Mouse (Mus musculus) liver, embryonic 14.5 days (tissue): Measurements from ENCODE around the gene Surf4. TPM values are rescaled to one million over a fixed set of nuclear protein-coding genes. Genes with fewer than 3 reads are reported as not detected.

Experiments used
- ATAC-seq: fragments of 200-750 bp; cut with Nextera tagmentation; 2 replicates; pipeline ENCODE4 v1.8.0; 2017; ENCODE audit warnings: moderate number of reproducible peaks, mild to moderate bottlenecking, moderate library complexity; ENCODE audit not compliant: insufficient read depth
- DNase-seq, 3 experiments: peaks; one replicate each; pipeline ENCODE4 v3.0.0-alpha.2; 2012 to 2013; ENCODE audit warnings: low read depth in 3 of 3, low spot score in 3 of 3
- H3K27ac ChIP-seq: fragments of 300-500 bp; sonication (generic); 2 replicates; pipeline ENCODE4 v1.5.1; 2014; ENCODE audit warnings: moderate library complexity, mild to moderate bottlenecking, control low read depth, inconsistent platforms
- H3K27me3 ChIP-seq: fragments of 300-500 bp; sonication (generic); 2 replicates; pipeline ENCODE4 v1.6.1; 2014; ENCODE audit warnings: mild to moderate bottlenecking, low read length, moderate library complexity; ENCODE audit not compliant: control insufficient read depth, insufficient read depth
- H3K36me3 ChIP-seq: fragments of 300-500 bp; sonication (generic); replicated peaks from 2 replicates; pipeline ENCODE4 v1.6.1; 2014; ENCODE audit warnings: low read depth; ENCODE audit not compliant: control insufficient read depth, insufficient read depth
- H3K4me1 ChIP-seq, 2 experiments: fragments of 200-500 bp in 1 of 2; fragments of 300-500 bp in 1 of 2; sonication (generic) in 1 of 2; replicated peaks; 2 replicates each; pipeline ENCODE4 v1.6.1; 2012 to 2014; ENCODE audit warnings: antibody characterized with exemption in 1 of 2, inconsistent platforms in 1 of 2, low read length in 1 of 2; ENCODE audit not compliant: control insufficient read depth in 2 of 2, insufficient read depth in 2 of 2
- H3K4me2 ChIP-seq: fragments of 300-500 bp; sonication (generic); 2 replicates; pipeline ENCODE4 v1.6.1; 2014; ENCODE audit warnings: low read depth, mild to moderate bottlenecking, control low read depth, moderate library complexity
- H3K4me3 ChIP-seq, 2 experiments: fragments of 200-500 bp in 1 of 2; fragments of 300-500 bp in 1 of 2; sonication (generic) in 1 of 2; 2 replicates each; pipeline ENCODE4 v1.5.1; 2012 to 2014; ENCODE audit warnings: low read depth in 2 of 2, low read length in 2 of 2, mild to moderate bottlenecking in 2 of 2, control low read depth in 1 of 2, inconsistent platforms in 1 of 2, moderate library complexity in 1 of 2; ENCODE audit not compliant: insufficient read depth in 1 of 2
- H3K9ac ChIP-seq: fragments of 300-500 bp; sonication (generic); replicated peaks from 2 replicates; pipeline ENCODE4 v1.6.1; 2014; ENCODE audit warnings: mild to moderate bottlenecking, control low read depth, moderate library complexity
- H3K9me3 ChIP-seq: fragments of 300-500 bp; sonication (generic); 2 replicates; pipeline ENCODE4 v1.6.1; 2016; ENCODE audit warnings: low read length, mixed read lengths; ENCODE audit not compliant: control insufficient read depth
- CTCF ChIP-seq: IDR thresholded peaks from 2 replicates; pipeline ENCODE4 v1.5.1; 2016; ENCODE audit warnings: antibody characterized with exemption, low read depth, control low read depth
- EP300 ChIP-seq: IDR thresholded peaks from 2 replicates; pipeline ENCODE4 v1.6.1; 2016; ENCODE audit warnings: antibody characterized with exemption, low read depth
- WGBS: fragments of 180-500 bp; shearing (Covaris S2); extraction: QIAGEN DNeasy Blood & Tissue Kit; methylation state at CpG from one replicate; pipeline ENCODE4 v1.1.7; 2014; ENCODE audit not compliant: insufficient replicate concordance; 5-methylcytosine and 5-hydroxymethylcytosine counted together
- polyA plus RNA-seq, 2 experiments: library from polyadenylated mRNA; depleted of rRNA in 1 of 2; stranded (reverse) in 1 of 2; unstranded in 1 of 2; fragments of >200 nt; fragmentation: Nextera tagmentation in 1 of 2; extraction: Ambion mirVana in 1 of 2; gene quantifications; 2 replicates each; pipeline versions ENCODE4 v1.2.1 to v1.2.3; 2012 to 2014

Gene Surf4
- polyA plus RNA-seq, 2 experiments, result 53.4 to 83.1 TPM

GRCm38 (mm10) chr2:26912253-26912770, 21.4 kb downstream of the Surf4 start:
- Histone ChIP-seq H3K27me3 (no peaks in the 10 kb centered on the region), H3K9me3 (no peaks in the 10 kb centered on the region), H3K36me3 (peaks cover 44% of the 10 kb centered on the region), H3K9ac (peak overlapping the region; percentile 99), H3K4me2 (peak overlapping the region; percentile 97), H3K27ac (peak overlapping the region; percentile 74), H3K4me1 (peaks cover 20 to 29% of the 10 kb centered on the region in 2 experiments), H3K4me3 (peak overlapping the region; percentile 92 to 96)
- WGBS, result 51% methylated on average over 5 of the region's 5 CpGs
- ATAC-seq (no peak), DNase-seq (no peak)
- no peak for TF ChIP-seq CTCF
- TF ChIP-seq EP300, result no peak

- under 1% methylated on average over 37 of the region's 37 CpGs for WGBS
- DNase-seq (peak in 2 of 3 experiments; percentile 47 to 61), ATAC-seq (peak; percentile 46)
- TF ChIP-seq EP300 (no peak), CTCF (no peak; the same call in 1 of the 2 replicates)
- H3K27ac ChIP-seq, result peak overlapping the region; percentile 74
- H3K9me3 ChIP-seq, result no peaks in the 10 kb centered on the region
- no peaks in the 10 kb centered on the region for H3K27me3 ChIP-seq
- peak overlapping the region; percentile 97 for H3K4me2 ChIP-seq
- peak overlapping the region; percentile 99 for H3K9ac ChIP-seq
- H3K4me1 ChIP-seq, result peaks cover 15 to 23% of the 10 kb centered on the region in 2 experiments
- peak overlapping the region; percentile 92 to 96 for H3K4me3 ChIP-seq
- H3K36me3 ChIP-seq, result peaks cover 53% of the 10 kb centered on the region
These were observed 22.5 kb downstream of the Surf4 start for GRCm38 (mm10) chr2:26910994-26911765.

GRCm38 (mm10) chr2:26910124-26910993, 23.4 kb downstream of the Surf4 start, which contains the start of the genes Med22 and Rpl7a:
Gene Med22, minus strand, starts transcription at chr2:26910677.
Gene Rpl7a, plus strand, starts transcription at chr2:26910764.
- H3K27ac ChIP-seq, result peak within 1 kb of the TSS; percentile 87
- peak within 1 kb of the TSS; percentile 92 to 96 for H3K4me3 ChIP-seq
- no peaks in the 10 kb centered on the region for H3K27me3 ChIP-seq
- peak within 1 kb of the TSS; percentile 99 for H3K9ac ChIP-seq
- peaks cover 58% of the 10 kb centered on the region for H3K36me3 ChIP-seq
- TF ChIP-seq EP300 (peak; percentile 80), CTCF (0 out of 2 replicates have a peak, but pooled peaks have one; percentile 8)
- peak within 1 kb of the TSS; percentile 97 for H3K4me2 ChIP-seq
- ATAC-seq (peak; percentile 93), DNase-seq (peak; percentile 98)
- H3K9me3 ChIP-seq, result no peaks in the 10 kb centered on the region
- peaks cover 12 to 20% of the 10 kb centered on the region in 2 experiments for H3K4me1 ChIP-seq
- WGBS, result 0% methylated on average over 71 of the region's 74 CpGs

GRCm38 (mm10) chr2:26909387-26909784, 24.3 kb downstream of the Surf4 start:
- TF ChIP-seq CTCF (peak; percentile 45), EP300 (no peak)
- Histone ChIP-seq H3K4me1 (peaks cover 12% of the 10 kb centered on the region in 2 experiments), H3K27ac (peak overlapping the region; percentile 87), H3K9ac (peak overlapping the region; percentile 74), H3K9me3 (no peaks in the 10 kb centered on the region), H3K27me3 (no peaks in the 10 kb centered on the region), H3K4me3 (peak overlapping the region; percentile 80 to 92), H3K4me2 (peak overlapping the region; percentile 97), H3K36me3 (peaks cover 56% of the 10 kb centered on the region)
- ATAC-seq (no peak), DNase-seq (no peak)
